Mouse (Mus musculus): ENCODE measurements around the gene Kcnh3. TPM values are rescaled to one million over a fixed set of nuclear protein-coding genes. Genes with fewer than 3 reads are reported as not detected.
"Not testable (repeated sequence)": the region's sequence is repeated elsewhere in the genome, so short reads cannot be mapped to it uniquely, and the experiment has no call there.

Gene Kcnh3
- polyA plus RNA-seq, 2 experiments: 0.58 to 1.6 TPM

DNA sequence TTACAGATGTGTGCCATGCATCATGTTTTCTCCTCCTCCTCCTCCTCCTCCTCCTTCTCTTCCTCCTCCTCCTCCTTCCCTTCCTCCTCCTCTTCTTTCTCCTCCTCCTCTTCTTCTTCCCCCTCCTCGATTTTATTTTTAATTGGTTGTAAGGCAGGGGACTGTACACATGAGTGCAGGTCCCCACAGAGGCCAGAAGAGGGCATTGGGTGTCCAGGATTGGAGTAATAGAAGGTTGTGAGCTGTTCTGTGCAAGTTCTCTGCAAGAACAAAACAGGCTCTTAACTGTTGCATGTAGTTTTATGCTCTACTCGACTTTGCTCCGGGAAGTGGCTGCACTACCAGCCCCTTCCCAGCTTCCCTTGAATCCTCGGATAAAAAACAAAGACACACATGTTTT, 15.5 kb downstream of the Kcnh3 start:
- H3K36me3 ChIP-seq (ENCODE audit: control insufficient read depth, insufficient read depth, low read length): peaks cover 39% of the 10 kb centered on the region
- no peaks in the 10 kb centered on the region for H3K4me1 ChIP-seq (ENCODE audit: control insufficient read depth, insufficient read depth, low read length)
- no peak overlapping the region for H3K27ac ChIP-seq (replicated peaks; ENCODE audit: low read depth, low read length)
- H3K4me3 ChIP-seq (replicated peaks; ENCODE audit: low read length): no peak overlapping the region
- H3K9ac ChIP-seq (ENCODE audit: low read depth, low read length, severe bottlenecking): no peak overlapping the region
- no peak overlapping the region for H3K4me2 ChIP-seq (replicated peaks; ENCODE audit: low read depth, low read length, severe bottlenecking)
- no peak for TF ChIP-seq POLR2A (IDR thresholded peaks at IDR 0.05; ENCODE audit: borderline replicate concordance, extremely low read depth, insufficient read depth, insufficient read length)
- ATAC-seq (ENCODE audit: low FRiP score, low read depth) (no peak), DNase-seq (ENCODE audit: low spot score) (no peak)
- WGBS: 64% methylated on average over 4 of the region's 4 CpGs
- no peaks in the 10 kb centered on the region for H3K9me3 ChIP-seq (ENCODE audit: control insufficient read depth, low read length)
- no peaks in the 10 kb centered on the region for H3K27me3 ChIP-seq (ENCODE audit: control insufficient read depth, insufficient read depth, low read length)

DNA sequence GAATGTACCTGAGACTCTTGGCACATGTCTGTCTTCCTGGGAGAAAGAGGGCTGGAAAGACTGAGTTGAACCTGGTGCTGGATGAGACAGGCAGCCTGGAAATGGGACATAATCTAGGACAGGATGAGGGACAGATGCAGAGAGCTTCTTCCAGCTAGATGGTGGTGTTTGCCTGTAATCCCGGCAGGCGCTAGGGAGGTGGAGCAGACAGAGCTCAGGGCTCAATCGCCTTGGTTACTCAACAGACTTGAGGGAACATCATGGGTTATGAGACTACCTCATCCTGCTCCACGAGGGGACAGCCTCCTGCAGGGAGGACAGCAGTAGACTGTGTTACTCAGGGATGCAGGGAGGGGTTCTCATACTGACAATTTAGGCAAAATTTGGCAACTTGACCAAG, 16.6 kb downstream of the Kcnh3 start:
- no peak for TF ChIP-seq POLR2A (IDR thresholded peaks at IDR 0.05; ENCODE audit: borderline replicate concordance, extremely low read depth, insufficient read depth, insufficient read length)
- ATAC-seq (ENCODE audit: low FRiP score, low read depth) (no peak), DNase-seq (ENCODE audit: low spot score) (no peak)
- Histone ChIP-seq H3K4me1 (ENCODE audit: control insufficient read depth, insufficient read depth, low read length) (no peaks in the 10 kb centered on the region), H3K27me3 (ENCODE audit: control insufficient read depth, insufficient read depth, low read length) (no peaks in the 10 kb centered on the region), H3K9me3 (ENCODE audit: control insufficient read depth, low read length) (no peaks in the 10 kb centered on the region), H3K4me2 (replicated peaks; ENCODE audit: low read depth, low read length, severe bottlenecking) (no peak overlapping the region), H3K27ac (replicated peaks; ENCODE audit: low read depth, low read length) (no peak overlapping the region), H3K4me3 (replicated peaks; ENCODE audit: low read length) (no peak overlapping the region), H3K9ac (ENCODE audit: low read depth, low read length, severe bottlenecking) (no peak overlapping the region), H3K36me3 (ENCODE audit: control insufficient read depth, insufficient read depth, low read length) (peaks cover 48% of the 10 kb centered on the region)
- WGBS: 69% methylated on average over 4 of the region's 4 CpGs

DNA sequence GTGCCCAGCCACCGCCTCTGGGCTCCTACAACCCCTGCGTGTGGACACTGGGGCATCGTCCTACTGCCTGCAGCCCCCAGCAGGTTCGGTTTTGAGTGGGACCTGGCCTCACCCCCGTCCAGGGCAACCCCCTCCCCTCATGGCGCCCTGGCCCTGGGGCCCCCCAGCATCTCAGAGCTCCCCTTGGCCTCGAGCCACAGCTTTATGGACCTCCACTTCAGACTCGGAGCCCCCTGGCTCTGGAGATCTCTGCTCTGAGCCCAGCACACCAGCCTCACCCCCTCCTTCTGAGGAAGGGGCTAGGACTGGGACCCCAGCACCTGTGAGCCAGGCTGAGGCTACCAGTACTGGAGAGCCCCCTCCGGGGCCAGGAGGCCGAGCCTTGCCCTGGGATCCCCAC, 17.4 kb downstream of the Kcnh3 start:
- Histone ChIP-seq H3K27me3 (ENCODE audit: control insufficient read depth, insufficient read depth, low read length) (no peaks in the 10 kb centered on the region), H3K27ac (replicated peaks; ENCODE audit: low read depth, low read length) (no peak overlapping the region), H3K4me1 (ENCODE audit: control insufficient read depth, insufficient read depth, low read length) (no peaks in the 10 kb centered on the region), H3K36me3 (ENCODE audit: control insufficient read depth, insufficient read depth, low read length) (peaks cover 55% of the 10 kb centered on the region), H3K4me2 (replicated peaks; ENCODE audit: low read depth, low read length, severe bottlenecking) (no peak overlapping the region), H3K4me3 (replicated peaks; ENCODE audit: low read length) (no peak overlapping the region), H3K9ac (ENCODE audit: low read depth, low read length, severe bottlenecking) (no peak overlapping the region), H3K9me3 (ENCODE audit: control insufficient read depth, low read length) (no peaks in the 10 kb centered on the region)
- no peak for DNase-seq (ENCODE audit: low spot score)
- TF ChIP-seq POLR2A (IDR thresholded peaks at IDR 0.05; ENCODE audit: borderline replicate concordance, extremely low read depth, insufficient read depth, insufficient read length): no peak
- WGBS: 83% methylated on average over 9 of the region's 10 CpGs
- ATAC-seq (ENCODE audit: low FRiP score, low read depth): no peak

DNA sequence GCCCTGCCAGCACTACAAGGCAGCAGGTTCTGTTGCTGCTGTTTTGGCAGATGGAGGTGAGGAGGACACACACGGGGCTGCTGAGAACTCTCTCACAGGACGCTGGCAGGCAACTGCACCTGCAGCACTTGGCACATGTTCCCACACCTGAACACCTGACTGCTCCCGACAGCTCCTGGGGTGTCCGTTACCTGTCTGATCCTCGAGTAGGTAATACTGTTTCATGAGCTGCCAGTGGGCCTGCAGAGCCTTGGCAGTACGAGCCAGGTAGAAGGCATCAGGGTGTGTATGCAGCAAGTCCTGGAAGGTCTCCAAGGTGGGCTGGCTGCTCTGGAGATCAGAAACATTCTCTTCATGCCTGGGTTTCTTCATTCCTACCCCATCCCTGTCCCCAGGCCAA, 22.1 kb downstream of the Kcnh3 start:
- H3K9me3 ChIP-seq (ENCODE audit: control insufficient read depth, low read length); H3K4me1 ChIP-seq (ENCODE audit: control insufficient read depth, insufficient read depth, low read length); ATAC-seq (ENCODE audit: low FRiP score, low read depth); H3K4me2 ChIP-seq (replicated peaks; ENCODE audit: low read depth, low read length, severe bottlenecking); H3K27me3 ChIP-seq (ENCODE audit: control insufficient read depth, insufficient read depth, low read length); DNase-seq (ENCODE audit: low spot score); H3K9ac ChIP-seq (ENCODE audit: low read depth, low read length, severe bottlenecking); H3K27ac ChIP-seq (replicated peaks; ENCODE audit: low read depth, low read length); H3K4me3 ChIP-seq (replicated peaks; ENCODE audit: low read length): not testable (repeated sequence)
- WGBS: 79% methylated on average over 6 of the region's 6 CpGs
- peaks cover 75% of the 10 kb centered on the region for H3K36me3 ChIP-seq (ENCODE audit: control insufficient read depth, insufficient read depth, low read length)

DNA sequence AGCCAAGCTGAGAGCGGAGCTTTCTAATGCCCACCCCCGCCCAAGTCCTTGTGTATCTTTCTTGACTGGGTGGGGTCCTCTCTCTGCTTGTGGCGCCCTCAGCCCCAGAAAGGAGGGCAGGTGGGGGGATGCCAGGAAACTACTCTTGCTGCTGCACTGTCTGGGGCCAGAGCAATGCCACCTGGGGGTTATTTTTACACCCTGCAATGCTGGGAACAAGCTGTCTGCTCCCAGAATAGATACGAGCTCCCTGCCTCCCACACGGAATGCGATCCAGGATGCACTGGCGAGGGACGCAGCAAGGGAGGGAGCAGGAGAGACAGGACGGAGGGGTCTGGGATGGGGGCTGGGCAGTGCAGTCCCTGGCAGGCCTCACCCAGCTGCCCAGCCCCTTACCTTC, 24.3 kb downstream of the Kcnh3 start:
- TF ChIP-seq POLR2A (IDR thresholded peaks at IDR 0.05; ENCODE audit: borderline replicate concordance, extremely low read depth, insufficient read depth, insufficient read length): no peak
- Histone ChIP-seq H3K4me1 (ENCODE audit: control insufficient read depth, insufficient read depth, low read length) (peaks cover 7% of the 10 kb centered on the region; the same call in 1 of the 2 replicates), H3K27me3 (ENCODE audit: control insufficient read depth, insufficient read depth, low read length) (no peaks in the 10 kb centered on the region), H3K9me3 (ENCODE audit: control insufficient read depth, low read length) (no peaks in the 10 kb centered on the region), H3K9ac (ENCODE audit: low read depth, low read length, severe bottlenecking) (no peak overlapping the region), H3K27ac (replicated peaks; ENCODE audit: low read depth, low read length) (no peak overlapping the region), H3K4me2 (replicated peaks; ENCODE audit: low read depth, low read length, severe bottlenecking) (no peak overlapping the region), H3K4me3 (replicated peaks; ENCODE audit: low read length) (no peak overlapping the region), H3K36me3 (ENCODE audit: control insufficient read depth, insufficient read depth, low read length) (peaks cover 56% of the 10 kb centered on the region)
- WGBS: 87% methylated on average over 9 of the region's 9 CpGs
- DNase-seq (ENCODE audit: low spot score) (no peak), ATAC-seq (ENCODE audit: low FRiP score, low read depth) (no peak)

DNA sequence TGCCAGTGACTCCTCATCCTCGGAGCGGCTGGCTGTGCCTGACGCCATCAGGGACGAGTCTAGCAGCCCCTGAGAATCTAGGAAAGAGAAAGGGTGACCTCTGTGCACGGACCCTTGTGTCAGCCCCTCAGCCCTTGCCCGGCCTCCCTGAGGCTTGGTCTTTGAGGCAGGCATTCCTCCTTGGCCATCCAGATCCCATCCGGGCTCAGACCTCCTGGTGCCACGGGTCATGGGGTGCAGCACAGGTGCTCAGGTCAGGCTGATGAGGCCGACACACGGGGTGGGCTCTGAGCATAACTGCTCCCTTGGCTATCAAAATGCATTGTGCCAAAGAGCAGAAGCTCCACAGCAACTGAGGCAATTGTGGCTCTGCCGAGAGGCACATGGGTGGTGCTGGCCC, 25.3 kb downstream of the Kcnh3 start:
- Histone ChIP-seq H3K36me3 (ENCODE audit: control insufficient read depth, insufficient read depth, low read length) (peaks cover 46% of the 10 kb centered on the region), H3K27me3 (ENCODE audit: control insufficient read depth, insufficient read depth, low read length) (no peaks in the 10 kb centered on the region), H3K4me2 (replicated peaks; ENCODE audit: low read depth, low read length, severe bottlenecking) (no peak overlapping the region), H3K9ac (ENCODE audit: low read depth, low read length, severe bottlenecking) (no peak overlapping the region), H3K4me1 (ENCODE audit: control insufficient read depth, insufficient read depth, low read length) (peaks cover 7% of the 10 kb centered on the region; the same call in 1 of the 2 replicates), H3K4me3 (replicated peaks; ENCODE audit: low read length) (no peak overlapping the region), H3K9me3 (ENCODE audit: control insufficient read depth, low read length) (no peaks in the 10 kb centered on the region), H3K27ac (replicated peaks; ENCODE audit: low read depth, low read length) (no peak overlapping the region)
- 96% methylated on average over 11 of the region's 11 CpGs for WGBS
- ATAC-seq (ENCODE audit: low FRiP score, low read depth): no peak
- no peak for DNase-seq (ENCODE audit: low spot score)
- no peak for TF ChIP-seq POLR2A (IDR thresholded peaks at IDR 0.05; ENCODE audit: borderline replicate concordance, extremely low read depth, insufficient read depth, insufficient read length)

DNA sequence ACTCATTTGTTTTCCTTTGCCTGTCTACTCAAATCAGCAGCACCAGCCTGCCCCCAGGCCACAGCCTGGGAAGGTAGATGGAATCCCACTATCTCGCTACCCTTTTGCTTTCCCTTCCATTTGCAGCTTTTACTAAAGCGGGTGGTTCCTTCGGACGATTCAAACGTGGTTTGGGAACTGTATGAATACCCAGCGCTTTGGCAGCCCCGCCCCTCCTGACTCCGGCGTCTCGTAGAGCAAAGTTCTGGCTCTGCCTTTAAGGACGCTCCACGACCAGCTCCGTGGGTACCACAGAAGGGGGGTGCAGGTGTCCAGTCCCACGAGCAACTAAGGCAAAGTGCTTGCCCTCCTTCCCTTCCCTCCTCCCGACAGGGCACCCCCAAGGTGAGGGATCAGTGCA, 26.4 kb downstream of the Kcnh3 start:
- Histone ChIP-seq H3K36me3 (ENCODE audit: control insufficient read depth, insufficient read depth, low read length) (peaks cover 36% of the 10 kb centered on the region), H3K4me2 (replicated peaks; ENCODE audit: low read depth, low read length, severe bottlenecking) (peak overlapping the region; percentile 79), H3K27ac (replicated peaks; ENCODE audit: low read depth, low read length) (peak overlapping the region; percentile 38; the same call in 1 of the 2 replicates), H3K4me3 (replicated peaks; ENCODE audit: low read length) (peak overlapping the region; percentile 68), H3K9ac (ENCODE audit: low read depth, low read length, severe bottlenecking) (peak overlapping the region; percentile 75)
- DNase-seq (ENCODE audit: low spot score); ATAC-seq (ENCODE audit: low FRiP score, low read depth); H3K4me1 ChIP-seq (ENCODE audit: control insufficient read depth, insufficient read depth, low read length); H3K27me3 ChIP-seq (ENCODE audit: control insufficient read depth, insufficient read depth, low read length); H3K9me3 ChIP-seq (ENCODE audit: control insufficient read depth, low read length): not testable (repeated sequence)
- 2% methylated on average over 14 of the region's 15 CpGs for WGBS
